Mouse (Mus musculus): Measurements from ENCODE around the gene Sult5a1. TPM values are rescaled to one million over a fixed set of nuclear protein-coding genes. Genes with fewer than 3 reads are reported as not detected.

Sult5a1 gene
- polyA plus RNA-seq, 1 experiment from 2014 or later, result 8.4 TPM

DNA sequence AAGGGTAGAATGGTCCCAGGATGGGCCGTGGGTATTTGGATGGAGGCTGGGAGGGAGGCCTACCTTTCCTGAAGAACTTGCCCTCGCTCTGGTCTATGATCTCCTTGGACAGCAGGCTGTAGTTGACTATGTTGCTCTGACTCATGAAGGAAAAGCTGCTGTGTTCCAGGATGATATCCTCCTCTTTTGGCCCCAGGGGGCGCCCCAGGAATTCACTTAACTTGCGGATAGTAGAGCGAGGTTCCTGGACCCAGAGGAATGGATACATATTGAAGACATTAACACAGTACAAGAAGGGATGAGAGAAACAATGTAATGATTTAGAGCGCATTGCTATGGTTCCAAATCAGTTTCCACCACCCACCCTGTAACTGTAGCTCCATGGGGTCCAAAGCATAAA, 12.8 kb downstream of the Sult5a1 start:
- ATAC-seq (replicated peaks; ENCODE audit: insufficient number of reproducible peaks, low FRiP score, low TSS enrichment, low read depth) (no peak), DNase-seq (ENCODE audit: low spot score) (peak; percentile 79)
- Histone ChIP-seq H3K4me2 (ENCODE audit: low read depth, low read length) (no peak overlapping the region), H3K9ac (replicated peaks; ENCODE audit: low read length) (no peak overlapping the region), H3K27ac (replicated peaks; ENCODE audit: low read depth, low read length) (no peak overlapping the region), H3K4me1 (ENCODE audit: control insufficient read depth, insufficient read depth, low read length) (no peaks in the 10 kb centered on the region), H3K4me3 (ENCODE audit: low read depth, low read length) (no peak overlapping the region), H3K9me3 (replicated peaks; ENCODE audit: control insufficient read depth, low read length) (no peaks in the 10 kb centered on the region), H3K27me3 (ENCODE audit: control insufficient read depth, insufficient read depth, low read length) (no peaks in the 10 kb centered on the region), H3K36me3 (replicated peaks; ENCODE audit: control insufficient read depth, insufficient read depth, low read depth, low read length) (no peaks in the 10 kb centered on the region)
- 45% methylated on average over 6 of the region's 6 CpGs for WGBS

- Histone ChIP-seq H3K36me3 (replicated peaks; ENCODE audit: control insufficient read depth, insufficient read depth, low read depth, low read length) (no peaks in the 10 kb centered on the region), H3K9ac (replicated peaks; ENCODE audit: low read length) (no peak overlapping the region), H3K9me3 (replicated peaks; ENCODE audit: control insufficient read depth, low read length) (no peaks in the 10 kb centered on the region), H3K4me3 (ENCODE audit: low read depth, low read length) (no peak overlapping the region), H3K27me3 (ENCODE audit: control insufficient read depth, insufficient read depth, low read length) (no peaks in the 10 kb centered on the region), H3K4me1 (ENCODE audit: control insufficient read depth, insufficient read depth, low read length) (no peaks in the 10 kb centered on the region), H3K27ac (replicated peaks; ENCODE audit: low read depth, low read length) (no peak overlapping the region), H3K4me2 (ENCODE audit: low read depth, low read length) (no peak overlapping the region)
- ATAC-seq (replicated peaks; ENCODE audit: insufficient number of reproducible peaks, low FRiP score, low TSS enrichment, low read depth) (no peak), DNase-seq (ENCODE audit: low spot score) (no peak)
- WGBS, result 81% methylated on average over 14 of the region's 14 CpGs
Observed at GRCm38 (mm10) chr8:123141741-123142462, 16.2 kb downstream of the Sult5a1 start.

DNA sequence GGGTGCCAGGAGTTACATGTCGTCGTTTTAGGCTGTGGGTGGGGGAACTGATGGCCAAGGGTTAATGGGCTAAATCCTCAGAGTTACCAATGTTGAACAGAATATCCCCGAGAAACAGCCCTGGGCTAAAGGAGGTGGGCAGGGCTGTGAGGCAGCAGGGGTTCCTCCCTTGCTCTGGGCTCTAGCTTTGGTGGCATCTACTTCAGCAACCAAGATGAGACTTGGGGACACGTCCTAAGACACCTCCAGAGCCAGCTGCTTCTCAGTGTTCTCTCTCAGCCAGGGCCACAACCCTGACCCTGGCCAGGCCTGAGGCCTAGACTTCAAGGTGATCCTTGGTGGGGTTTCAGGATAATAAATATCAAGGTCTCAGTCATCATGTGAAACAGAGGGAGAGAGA, 19.4 kb downstream of the Sult5a1 start:
- 62% methylated on average over 4 of the region's 4 CpGs for WGBS
- H3K27ac ChIP-seq (replicated peaks; ENCODE audit: low read depth, low read length), result no peak overlapping the region
- DNase-seq (ENCODE audit: low spot score), result no peak

GRCm38 (mm10) chr8:123137645-123138077, 20.5 kb downstream of the Sult5a1 start:
- ATAC-seq (replicated peaks; ENCODE audit: insufficient number of reproducible peaks, low FRiP score, low TSS enrichment, low read depth) (peak; percentile 87), DNase-seq (ENCODE audit: low spot score) (peak; percentile 77)
- Histone ChIP-seq H3K9ac (replicated peaks; ENCODE audit: low read length) (no peak overlapping the region), H3K27me3 (ENCODE audit: control insufficient read depth, insufficient read depth, low read length) (no peaks in the 10 kb centered on the region), H3K4me2 (ENCODE audit: low read depth, low read length) (no peak overlapping the region), H3K9me3 (replicated peaks; ENCODE audit: control insufficient read depth, low read length) (no peaks in the 10 kb centered on the region), H3K36me3 (replicated peaks; ENCODE audit: control insufficient read depth, insufficient read depth, low read depth, low read length) (no peaks in the 10 kb centered on the region), H3K27ac (replicated peaks; ENCODE audit: low read depth, low read length) (no peak overlapping the region; the same call in 1 of the 2 replicates), H3K4me1 (ENCODE audit: control insufficient read depth, insufficient read depth, low read length) (no peaks in the 10 kb centered on the region), H3K4me3 (ENCODE audit: low read depth, low read length) (no peak overlapping the region)
- 17% methylated on average over 2 of the region's 2 CpGs for WGBS

More for the DNA sequence above, 19.4 kb downstream of the Sult5a1 start:
- Histone ChIP-seq H3K4me1 (ENCODE audit: control insufficient read depth, insufficient read depth, low read length) (no peaks in the 10 kb centered on the region), H3K27me3 (ENCODE audit: control insufficient read depth, insufficient read depth, low read length) (no peaks in the 10 kb centered on the region), H3K9me3 (replicated peaks; ENCODE audit: control insufficient read depth, low read length) (no peaks in the 10 kb centered on the region), H3K9ac (replicated peaks; ENCODE audit: low read length) (no peak overlapping the region), H3K4me3 (ENCODE audit: low read depth, low read length) (no peak overlapping the region), H3K4me2 (ENCODE audit: low read depth, low read length) (no peak overlapping the region), H3K36me3 (replicated peaks; ENCODE audit: control insufficient read depth, insufficient read depth, low read depth, low read length) (no peaks in the 10 kb centered on the region)
- no peak for ATAC-seq (replicated peaks; ENCODE audit: insufficient number of reproducible peaks, low FRiP score, low TSS enrichment, low read depth)

- H3K9ac ChIP-seq (replicated peaks; ENCODE audit: low read length), result no peak overlapping the region
- no peak overlapping the region for H3K4me3 ChIP-seq (ENCODE audit: low read depth, low read length)
- no peak overlapping the region for H3K27ac ChIP-seq (replicated peaks; ENCODE audit: low read depth, low read length)
- H3K27me3 ChIP-seq (ENCODE audit: control insufficient read depth, insufficient read depth, low read length), result no peaks in the 10 kb centered on the region
- DNase-seq (ENCODE audit: low spot score) (no peak), ATAC-seq (replicated peaks; ENCODE audit: insufficient number of reproducible peaks, low FRiP score, low TSS enrichment, low read depth) (no peak)
- no peaks in the 10 kb centered on the region for H3K4me1 ChIP-seq (ENCODE audit: control insufficient read depth, insufficient read depth, low read length)
- 79% methylated on average over 9 of the region's 9 CpGs for WGBS
- no peaks in the 10 kb centered on the region for H3K9me3 ChIP-seq (replicated peaks; ENCODE audit: control insufficient read depth, low read length)
- no peak overlapping the region; the same call in 1 of the 2 replicates for H3K4me2 ChIP-seq (ENCODE audit: low read depth, low read length)
- H3K36me3 ChIP-seq (replicated peaks; ENCODE audit: control insufficient read depth, insufficient read depth, low read depth, low read length), result no peaks in the 10 kb centered on the region
Observed at GRCm38 (mm10) chr8:123136287-123136686, 21.8 kb downstream of the Sult5a1 start.

GRCm38 (mm10) chr8:123135806-123136205, 22.3 kb downstream of the Sult5a1 start:
- no peaks in the 10 kb centered on the region for H3K36me3 ChIP-seq (replicated peaks; ENCODE audit: control insufficient read depth, insufficient read depth, low read depth, low read length)
- no peak overlapping the region for H3K27ac ChIP-seq (replicated peaks; ENCODE audit: low read depth, low read length)
- H3K4me3 ChIP-seq (ENCODE audit: low read depth, low read length), result no peak overlapping the region
- H3K9ac ChIP-seq (replicated peaks; ENCODE audit: low read length), result no peak overlapping the region
- DNase-seq (ENCODE audit: low spot score) (no peak), ATAC-seq (replicated peaks; ENCODE audit: insufficient number of reproducible peaks, low FRiP score, low TSS enrichment, low read depth) (no peak)
- no peaks in the 10 kb centered on the region for H3K27me3 ChIP-seq (ENCODE audit: control insufficient read depth, insufficient read depth, low read length)
- H3K4me1 ChIP-seq (ENCODE audit: control insufficient read depth, insufficient read depth, low read length), result no peaks in the 10 kb centered on the region
- H3K9me3 ChIP-seq (replicated peaks; ENCODE audit: control insufficient read depth, low read length), result no peaks in the 10 kb centered on the region
- WGBS, result 43% methylated on average over 9 of the region's 9 CpGs
- no peak overlapping the region for H3K4me2 ChIP-seq (ENCODE audit: low read depth, low read length)

GRCm38 (mm10) chr8:123135406-123135805, 22.7 kb downstream of the Sult5a1 start:
- Histone ChIP-seq H3K4me1 (ENCODE audit: control insufficient read depth, insufficient read depth, low read length) (no peaks in the 10 kb centered on the region), H3K4me3 (ENCODE audit: low read depth, low read length) (no peak overlapping the region), H3K27ac (replicated peaks; ENCODE audit: low read depth, low read length) (no peak overlapping the region), H3K36me3 (replicated peaks; ENCODE audit: control insufficient read depth, insufficient read depth, low read depth, low read length) (no peaks in the 10 kb centered on the region), H3K9ac (replicated peaks; ENCODE audit: low read length) (no peak overlapping the region), H3K27me3 (ENCODE audit: control insufficient read depth, insufficient read depth, low read length) (no peaks in the 10 kb centered on the region), H3K9me3 (replicated peaks; ENCODE audit: control insufficient read depth, low read length) (no peaks in the 10 kb centered on the region), H3K4me2 (ENCODE audit: low read depth, low read length) (no peak overlapping the region)
- ATAC-seq (replicated peaks; ENCODE audit: insufficient number of reproducible peaks, low FRiP score, low TSS enrichment, low read depth), result no peak
- DNase-seq (ENCODE audit: low spot score), result no peak
- 21% methylated on average over 7 of the region's 7 CpGs for WGBS

DNA sequence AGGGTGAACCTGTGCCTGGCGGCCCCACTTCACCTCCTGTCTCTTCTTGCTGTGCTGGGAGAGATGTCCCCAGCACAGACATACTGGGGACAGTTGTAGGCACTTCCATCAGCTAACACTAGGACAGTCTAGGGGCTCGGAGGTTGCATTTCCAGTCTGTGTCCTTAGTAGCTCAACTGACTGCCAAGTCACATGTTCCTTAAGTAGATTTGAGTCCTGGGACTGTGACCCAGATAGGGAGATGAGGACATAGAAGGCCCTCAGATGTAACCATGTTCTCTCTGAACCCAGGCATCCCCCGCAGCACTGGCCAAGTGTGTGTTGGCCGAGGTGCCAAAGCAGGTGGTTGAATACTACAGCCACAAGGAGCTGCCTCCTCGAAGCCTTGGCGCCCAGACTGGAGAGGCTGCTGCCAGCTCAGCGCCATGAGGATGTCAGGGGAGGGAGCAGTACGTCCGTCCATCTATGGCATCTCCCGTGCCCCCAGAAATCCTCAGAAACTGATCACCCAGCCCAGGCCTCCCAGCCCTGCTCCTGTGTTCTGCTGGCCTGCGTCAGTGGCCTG, 23.9 kb downstream of the Sult5a1 start:
- no peak for DNase-seq (ENCODE audit: low spot score)
- Histone ChIP-seq H3K4me1 (ENCODE audit: control insufficient read depth, insufficient read depth, low read length) (no peaks in the 10 kb centered on the region), H3K4me3 (ENCODE audit: low read depth, low read length) (no peak overlapping the region), H3K27ac (replicated peaks; ENCODE audit: low read depth, low read length) (no peak overlapping the region), H3K27me3 (ENCODE audit: control insufficient read depth, insufficient read depth, low read length) (no peaks in the 10 kb centered on the region), H3K4me2 (ENCODE audit: low read depth, low read length) (no peak overlapping the region), H3K9me3 (replicated peaks; ENCODE audit: control insufficient read depth, low read length) (no peaks in the 10 kb centered on the region), H3K9ac (replicated peaks; ENCODE audit: low read length) (no peak overlapping the region), H3K36me3 (replicated peaks; ENCODE audit: control insufficient read depth, insufficient read depth, low read depth, low read length) (no peaks in the 10 kb centered on the region)
- ATAC-seq (replicated peaks; ENCODE audit: insufficient number of reproducible peaks, low FRiP score, low TSS enrichment, low read depth), result no peak
- WGBS, result 83% methylated on average over 11 of the region's 11 CpGs
